Mouse (Mus musculus): ENCODE measurements around the gene Ccdc141.
"Not testable (repeated sequence)": the region's sequence is repeated elsewhere in the genome, so short reads cannot be mapped to it uniquely, and the experiment has no call there.

Gene Ccdc141

GRCm38 (mm10) chr2:77042912-77043311 is 127.5 kb downstream of the Ccdc141 start:
- no peak for DNase-seq

- no peak for DNase-seq
Measured at GRCm38 (mm10) chr2:77039683-77040082, 130.8 kb downstream of the Ccdc141 start.

DNA sequence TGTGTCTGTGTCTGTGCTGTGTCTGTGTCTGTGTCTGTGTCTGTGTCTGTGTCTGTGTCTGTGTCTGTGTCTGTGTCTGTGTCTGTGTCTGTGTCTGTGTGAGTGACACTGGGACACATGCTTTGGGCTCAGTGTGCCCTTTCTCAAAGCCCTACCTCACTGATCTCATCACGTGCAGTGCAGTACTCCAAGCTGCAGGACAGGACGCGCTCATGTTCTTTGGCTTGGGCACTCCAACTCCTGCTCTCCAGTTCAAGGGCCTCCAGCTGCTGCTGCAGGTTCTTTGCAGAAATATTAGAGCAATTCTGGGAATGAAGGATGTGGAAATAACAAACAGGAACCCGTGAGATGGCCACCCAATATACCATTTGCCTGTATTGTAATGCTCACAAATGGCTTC is 131.2 kb downstream of the Ccdc141 start:
- DNase-seq, result no peak

- no peak for DNase-seq
Measured at GRCm38 (mm10) chr2:77037211-77037610, 133.2 kb downstream of the Ccdc141 start.

- DNase-seq, result no peak
Measured at GRCm38 (mm10) chr2:77034112-77034511, 136.3 kb downstream of the Ccdc141 start.

DNA sequence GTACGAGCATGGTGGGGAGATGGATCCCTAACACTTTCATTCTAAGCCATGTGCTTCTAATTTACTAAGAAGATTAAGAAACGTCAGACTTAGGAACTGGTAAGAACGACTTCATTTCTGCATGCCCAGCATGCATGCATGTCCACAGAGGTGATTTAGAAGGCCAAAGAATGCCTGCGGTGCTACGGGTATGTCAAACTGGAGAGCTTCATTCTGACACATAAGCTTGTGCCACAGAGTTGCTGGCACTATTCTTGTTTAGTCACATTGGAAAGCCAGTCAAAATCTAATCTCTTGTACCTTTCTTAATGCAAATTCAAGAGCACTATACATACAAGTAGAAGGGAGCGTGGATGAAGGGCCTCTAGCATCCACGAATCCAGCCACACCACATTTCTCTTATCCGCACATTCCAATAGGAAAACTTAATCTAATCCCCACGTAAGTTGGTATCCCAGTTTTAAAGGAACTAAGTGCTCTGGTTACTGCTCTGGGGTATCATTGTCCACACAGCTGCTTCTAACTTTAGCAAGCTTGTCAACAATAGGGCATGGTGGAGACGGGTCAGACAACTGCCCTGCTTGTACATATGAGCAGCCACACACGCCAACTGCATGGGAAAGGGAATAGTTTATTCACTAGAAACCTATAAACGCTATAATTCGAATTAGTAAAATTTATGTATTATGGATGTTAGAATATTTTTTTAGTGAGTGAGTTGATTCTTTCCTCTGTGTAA is 136.9 kb downstream of the Ccdc141 start:
- no peak for DNase-seq

DNA sequence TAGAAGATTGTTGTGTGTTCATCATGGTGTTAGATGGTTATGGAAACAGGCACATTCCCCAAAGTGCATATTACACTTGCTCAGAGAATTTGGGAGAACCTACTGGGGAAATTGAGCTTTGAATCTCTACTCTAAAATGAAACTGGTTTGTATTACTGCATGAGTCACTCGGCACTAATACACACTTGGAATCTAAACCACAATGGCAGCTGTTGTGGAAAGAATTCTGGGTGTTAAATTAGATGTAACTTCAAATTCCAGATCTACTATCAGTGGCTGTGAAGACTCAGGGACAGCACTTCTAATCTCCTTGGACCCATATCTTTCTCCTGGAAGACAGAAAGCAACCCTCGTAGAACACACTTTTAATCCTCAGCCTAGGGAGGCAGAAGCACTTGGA is 149.8 kb downstream of the Ccdc141 start:
- DNase-seq, result no peak

- no peak for DNase-seq
Measured at GRCm38 (mm10) chr2:77017735-77018134, 152.7 kb downstream of the Ccdc141 start.

DNA sequence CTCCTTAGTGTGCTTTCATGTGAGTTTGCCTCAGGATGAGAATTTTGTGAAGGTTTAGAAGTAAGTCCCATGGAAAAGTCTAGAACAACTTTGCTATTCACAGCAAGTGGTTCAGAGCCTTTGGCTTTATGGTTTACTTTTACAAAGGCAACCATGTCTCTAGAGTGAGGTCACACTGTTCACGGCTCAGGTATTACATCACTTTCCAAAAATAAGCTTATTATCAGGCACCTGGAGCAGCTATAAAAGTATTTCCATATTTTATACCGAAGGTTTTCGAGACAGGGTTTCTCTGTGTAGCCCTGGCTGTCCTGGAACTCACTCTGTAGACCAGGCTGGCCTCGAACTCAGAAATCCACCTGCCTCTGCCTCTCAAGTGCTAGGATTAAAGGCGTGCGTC is 157.0 kb downstream of the Ccdc141 start:
- not testable (repeated sequence) for DNase-seq

- DNase-seq, result no peak
Measured at GRCm38 (mm10) chr2:77011981-77012380, 158.5 kb downstream of the Ccdc141 start.

GRCm38 (mm10) chr2:77007015-77007414 is 163.4 kb downstream of the Ccdc141 start:
- DNase-seq, result no peak

DNA sequence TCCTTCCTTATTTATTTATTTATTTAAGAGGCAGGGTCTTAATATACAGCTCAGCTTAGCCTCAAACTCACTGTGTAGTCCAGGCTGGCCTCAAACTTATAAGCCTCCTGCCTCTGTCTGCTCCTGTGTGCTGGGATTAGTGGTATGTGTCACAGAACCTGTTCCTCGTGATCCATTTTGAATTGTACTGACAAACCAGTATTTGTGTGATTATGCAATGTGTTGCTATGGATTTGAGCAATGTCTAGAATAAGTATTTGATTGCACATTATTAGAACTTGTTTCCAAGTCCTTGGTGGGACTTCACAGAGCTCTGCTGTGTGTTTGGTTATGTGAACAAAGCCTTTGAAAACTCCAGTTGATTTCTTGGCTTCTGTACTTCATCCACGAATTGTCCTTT is 167.3 kb downstream of the Ccdc141 start:
- no peak for DNase-seq

DNA sequence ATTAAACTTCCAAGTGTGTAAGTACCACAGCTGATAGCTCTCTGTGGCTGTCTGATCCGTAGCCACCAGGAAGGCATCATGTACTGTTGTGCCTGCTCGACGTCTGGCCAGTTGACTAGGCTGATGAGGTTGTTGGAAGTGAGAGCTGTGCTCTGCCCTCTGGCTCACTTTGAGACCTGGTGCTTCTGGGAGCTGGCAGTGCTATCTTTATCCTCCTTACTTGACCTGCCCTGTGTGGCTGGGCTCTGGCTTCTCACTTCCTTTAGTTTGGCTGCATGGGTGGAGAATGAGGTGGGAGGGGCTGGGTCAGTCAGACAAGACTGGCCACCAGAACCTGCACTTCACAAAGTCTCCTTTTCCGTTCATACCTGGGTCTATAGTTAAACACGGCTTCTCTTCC is 172.1 kb downstream of the Ccdc141 start:
- DNase-seq, result no peak

GRCm38 (mm10) chr2:76992493-76993201 is 177.8 kb downstream of the Ccdc141 start:
- DNase-seq, result no peak

DNA sequence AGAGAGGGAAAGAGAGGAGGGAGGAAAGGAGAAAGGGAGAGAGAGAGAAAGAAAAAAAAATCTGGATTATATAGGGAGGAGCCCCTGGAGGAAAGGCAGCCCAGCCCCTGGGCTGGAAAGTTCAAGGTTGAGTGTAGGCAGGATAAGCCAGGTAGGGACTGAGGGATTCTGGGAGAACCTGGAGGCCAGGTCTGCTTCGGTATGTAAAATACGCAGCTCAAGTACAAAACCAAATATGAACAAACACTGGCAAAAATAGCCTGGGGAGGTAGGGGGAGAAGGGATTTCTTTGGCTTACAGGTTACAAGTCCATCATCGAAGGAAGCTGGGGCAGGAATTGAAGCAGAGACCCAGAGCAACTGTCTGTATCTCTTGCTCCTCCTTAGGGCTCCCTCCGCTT is 183.1 kb downstream of the Ccdc141 start:
- no peak for DNase-seq

- DNase-seq, result no peak
Measured at GRCm38 (mm10) chr2:76984384-76984783, 186.1 kb downstream of the Ccdc141 start.

DNA sequence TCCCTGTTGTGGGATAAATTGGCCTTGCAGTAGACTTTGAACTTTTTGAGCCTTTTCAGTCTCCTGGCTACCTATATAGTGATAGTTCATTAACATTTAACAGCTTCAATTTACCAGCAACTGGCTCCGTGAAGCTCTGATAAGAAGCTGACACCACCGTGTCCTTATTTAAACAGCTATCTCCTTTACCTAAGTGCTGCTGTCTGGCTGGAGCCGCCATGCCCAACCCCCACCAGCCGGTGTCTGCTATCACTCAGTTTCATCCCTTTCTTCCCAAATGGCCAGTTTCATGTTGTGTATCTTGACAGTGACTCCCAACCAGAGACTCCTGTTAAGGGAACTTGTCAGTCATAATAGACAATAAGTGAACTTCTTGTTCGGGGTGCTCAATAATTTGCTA is 186.8 kb downstream of the Ccdc141 start:
- DNase-seq, result no peak

DNA sequence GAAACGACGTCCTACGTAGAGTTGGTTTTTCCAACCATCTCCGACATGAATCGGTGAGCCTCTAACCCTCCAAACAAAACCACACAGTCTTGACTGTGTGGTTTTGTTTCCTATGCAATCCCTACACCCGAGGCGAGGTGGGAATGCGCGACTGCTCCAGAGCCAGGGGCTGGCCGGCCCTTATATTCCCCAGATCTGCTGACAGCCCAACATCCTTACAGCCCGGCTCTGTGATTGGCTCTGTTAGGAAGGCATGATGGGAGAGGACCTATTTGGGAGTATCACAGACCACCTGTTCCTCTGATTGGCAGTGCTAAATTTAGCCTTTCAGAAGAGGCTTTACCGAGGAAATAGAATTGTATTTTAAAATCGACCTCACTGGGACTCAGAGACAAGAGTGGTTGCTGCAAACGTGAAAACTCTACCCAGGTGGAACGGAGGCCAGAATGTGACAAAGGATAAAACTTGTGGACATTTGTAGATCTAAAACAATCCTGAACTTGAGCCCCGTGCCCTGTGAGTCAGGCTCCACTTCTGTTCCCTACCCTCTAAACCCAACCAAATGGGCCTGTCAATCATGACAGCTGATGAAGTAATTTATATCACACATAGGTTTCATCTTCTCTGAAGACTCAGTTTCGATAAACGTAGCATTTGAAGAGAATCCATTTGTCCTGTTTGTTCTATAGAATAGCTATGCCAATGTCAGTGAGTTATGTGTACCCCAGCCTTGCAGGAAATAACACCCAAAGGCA is 187.9 kb downstream of the Ccdc141 start, which contains the start of gene Ttn:
Gene Ttn (minus strand): TSS at position 157 of the 755 bp plus-strand sequence.
- DNase-seq, result no peak

GRCm38 (mm10) chr2:76981717-76982116 is 188.7 kb downstream of the Ccdc141 start:
- DNase-seq, result no peak

DNA sequence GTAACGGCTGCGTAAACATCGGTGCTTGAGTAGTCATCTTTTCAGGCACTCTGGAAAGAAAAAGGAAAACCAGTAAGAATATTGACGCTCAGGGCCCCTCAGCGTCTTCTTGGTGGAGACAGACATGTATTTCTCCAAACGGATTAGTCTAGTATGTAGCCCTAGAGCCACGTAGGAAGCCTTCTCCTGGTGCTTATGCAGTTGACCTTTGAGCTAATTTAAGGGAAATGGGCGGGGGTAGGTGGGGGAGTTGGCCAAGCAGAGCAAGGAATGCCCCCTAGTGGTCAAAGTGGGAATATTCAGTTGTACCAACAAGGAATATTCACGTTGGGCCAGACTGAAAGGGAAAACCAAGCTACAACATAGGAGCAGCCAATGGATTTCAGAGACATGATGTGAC is 190.3 kb downstream of the Ccdc141 start:
- DNase-seq, result no peak

DNA sequence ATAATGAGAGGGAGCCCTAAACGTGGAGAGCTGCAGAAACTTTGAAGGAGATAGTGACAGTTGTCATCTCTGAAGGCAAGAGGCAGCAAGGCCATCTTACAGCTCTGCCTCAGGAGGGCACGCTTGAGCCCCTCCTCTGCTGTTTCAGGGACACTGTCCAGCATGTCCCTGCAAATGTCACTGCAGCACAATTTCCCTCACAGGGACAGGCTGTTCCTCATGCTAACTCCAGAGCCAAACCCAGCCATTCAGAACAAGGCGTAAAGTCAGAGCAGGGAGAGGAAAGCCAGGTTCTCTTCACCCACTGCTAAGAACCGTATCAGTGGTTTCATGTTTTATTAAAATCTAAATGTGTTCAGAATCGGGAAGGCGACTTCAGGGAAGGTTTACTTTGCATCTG is 192.8 kb downstream of the Ccdc141 start:
- DNase-seq, result no peak

DNA sequence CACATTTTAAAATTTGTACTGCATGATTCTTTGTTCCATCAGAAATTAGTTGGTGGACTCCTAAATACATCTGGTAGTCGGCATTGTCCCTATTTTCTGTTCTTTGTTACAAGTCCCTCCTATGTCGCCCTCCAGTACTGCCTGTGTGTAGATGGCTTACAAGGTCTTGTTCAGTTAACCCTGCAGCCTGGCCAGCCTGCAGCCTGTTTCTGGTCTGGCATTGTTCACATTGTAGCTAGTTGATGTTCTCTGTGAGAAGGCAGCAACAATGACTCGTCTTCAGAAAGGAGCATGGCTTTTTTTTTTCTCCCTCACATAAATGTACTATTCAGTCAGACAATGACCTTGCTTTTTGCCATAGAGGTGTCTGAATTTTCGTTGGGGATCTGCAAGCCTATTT is 198.4 kb downstream of the Ccdc141 start:
- DNase-seq, result no peak

GRCm38 (mm10) chr2:76971069-76971468 is 199.4 kb downstream of the Ccdc141 start:
- no peak for DNase-seq

GRCm38 (mm10) chr2:76970669-76971068 is 199.8 kb downstream of the Ccdc141 start:
- DNase-seq, result no peak
